Mouse (Mus musculus): ENCODE data around the gene Crb3. TPM values are rescaled to one million over a fixed set of nuclear protein-coding genes. Genes with fewer than 3 reads are reported as not detected.

Crb3 gene
- polyA plus RNA-seq (2017; shearing (Covaris generic)) = 1.7 TPM

DNA sequence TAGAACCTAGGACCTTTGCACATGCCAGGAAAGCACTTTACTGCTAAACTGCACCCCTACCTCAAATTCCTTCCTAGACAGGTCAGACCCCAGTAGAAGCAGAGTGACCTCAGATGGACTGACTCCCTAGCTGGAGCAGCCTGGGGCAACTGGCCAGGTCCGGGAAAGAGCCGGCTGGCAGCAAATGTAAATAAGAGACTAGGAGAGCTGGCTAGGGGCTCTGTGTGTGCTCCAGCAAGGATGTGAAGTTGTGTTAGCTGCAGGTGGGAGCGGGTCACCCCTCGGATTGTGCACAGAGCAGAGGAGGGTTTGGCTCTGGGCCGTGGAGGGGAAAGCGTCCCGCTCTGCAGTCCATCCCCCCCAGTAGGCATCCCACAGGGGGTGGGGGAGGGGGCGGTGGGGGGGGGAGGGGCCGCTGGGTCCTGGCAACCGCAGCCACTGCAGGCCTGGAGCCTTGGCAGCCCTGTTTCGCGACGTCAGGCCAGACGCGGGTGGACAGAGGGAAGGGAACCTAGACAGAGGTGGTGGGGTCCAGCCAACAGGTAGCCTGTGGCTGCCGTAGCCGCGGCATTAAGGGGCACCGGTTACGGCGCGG, at the start of gene Crb3:
Crb3 (plus strand) TSS at position 215 of the 595 bp plus-strand sequence.

GRCm38 (mm10) chr17:57011236-57012141, 47.4 kb upstream of the Crb3 start, which contains the start of the genes Gtf2f1 and Gm17949:
TSS of gene Gtf2f1 (minus strand) at chr17:57011288.
TSS of gene Gm17949 (plus strand) at chr17:57011469.

DNA sequence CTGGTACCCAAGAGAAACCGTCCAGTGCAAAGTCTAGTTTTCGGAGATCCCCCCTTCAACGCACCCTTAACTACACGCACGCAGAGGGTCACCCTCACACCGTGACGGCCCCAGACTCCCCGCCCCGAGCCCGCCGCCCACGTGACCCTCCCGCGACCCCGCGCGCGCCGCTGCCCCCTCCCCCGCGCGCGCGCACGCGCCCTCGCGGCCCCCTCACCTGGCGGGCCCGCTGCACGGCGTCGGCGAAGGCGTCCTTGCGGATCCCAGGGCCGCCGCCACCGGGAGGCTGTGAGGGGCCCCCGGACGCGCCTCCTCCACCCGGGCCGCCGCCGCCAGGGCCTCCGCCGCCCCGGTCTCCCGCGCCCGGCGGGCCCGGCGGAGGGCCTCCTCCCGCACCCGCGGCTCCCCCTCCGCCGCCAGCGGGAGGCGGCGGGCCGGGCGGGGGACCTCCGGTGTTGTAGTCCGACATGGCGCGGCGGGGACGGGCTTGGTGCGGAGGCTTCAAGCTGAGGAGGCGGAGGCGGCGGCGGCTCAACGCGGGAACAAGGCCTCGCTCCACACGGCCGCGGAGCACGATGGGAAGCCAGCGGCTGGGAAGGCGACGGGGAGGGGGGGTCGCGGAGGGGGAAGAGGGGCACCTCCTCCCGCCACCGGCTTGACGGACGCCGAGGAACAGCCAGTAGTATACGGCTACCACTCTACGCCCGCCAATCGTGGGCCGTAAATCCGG, 27.8 kb upstream of the Crb3 start, which contains the start of gene Khsrp:
Khsrp (minus strand) TSS at position 592 of the 730 bp plus-strand sequence.

DNA sequence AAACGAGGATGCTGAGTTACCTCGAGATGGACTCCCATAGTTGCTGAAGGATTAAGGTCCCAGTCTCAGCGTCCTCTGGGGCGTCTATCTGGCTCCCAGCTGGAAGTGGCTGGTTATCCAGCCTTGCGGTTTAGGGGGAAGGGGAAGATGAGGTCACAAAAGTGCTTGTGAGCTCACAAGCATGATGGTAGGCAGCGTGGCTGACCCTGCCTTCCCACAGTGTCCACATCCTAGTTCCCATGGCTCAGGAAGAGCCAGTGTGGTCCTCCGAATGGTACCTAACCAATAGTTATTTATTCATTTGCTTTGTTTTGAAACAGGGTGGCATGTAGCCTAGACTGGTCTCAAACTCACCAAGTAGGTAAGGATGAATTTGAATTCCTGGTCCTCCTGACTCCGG, 17.4 kb upstream of the Crb3 start, which contains the start of gene Slc25a41:
Slc25a41 (minus strand) TSS at position 101 of the 400 bp plus-strand sequence.

DNA sequence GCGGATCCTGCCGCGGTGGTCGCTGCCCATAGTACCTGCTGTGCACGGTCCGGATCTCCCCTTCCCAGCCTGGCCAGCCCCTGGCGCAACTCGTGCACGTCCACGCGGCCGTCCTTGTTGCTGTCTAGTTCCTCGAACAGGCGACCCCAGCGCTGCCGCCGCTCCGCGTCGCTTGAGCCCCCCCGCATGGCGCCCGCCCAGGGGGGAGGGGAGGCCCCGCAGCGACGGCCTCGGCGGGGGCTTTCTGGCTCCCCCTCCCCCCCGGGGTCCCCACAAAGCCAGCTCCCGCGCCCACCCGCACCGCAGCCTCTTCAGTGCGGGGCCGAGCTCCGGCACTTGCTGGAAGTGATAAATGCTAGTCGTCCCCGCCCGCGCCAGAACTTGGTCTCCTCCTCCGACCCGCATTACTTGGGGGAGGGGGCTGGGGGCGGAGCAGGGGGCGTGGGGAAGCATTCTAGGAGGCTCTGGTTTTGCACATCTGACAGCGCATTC, 627 bp downstream of the Crb3 start, which contains the start of gene Slc25a23:
Slc25a23 (minus strand) TSS at position 378 of the 492 bp plus-strand sequence.

GRCm38 (mm10) chr17:57078336-57078735, 19.4 kb downstream of the Crb3 start, which contains the start of gene Dennd1c:
TSS of gene Dennd1c (minus strand) at chr17:57078514.

DNA sequence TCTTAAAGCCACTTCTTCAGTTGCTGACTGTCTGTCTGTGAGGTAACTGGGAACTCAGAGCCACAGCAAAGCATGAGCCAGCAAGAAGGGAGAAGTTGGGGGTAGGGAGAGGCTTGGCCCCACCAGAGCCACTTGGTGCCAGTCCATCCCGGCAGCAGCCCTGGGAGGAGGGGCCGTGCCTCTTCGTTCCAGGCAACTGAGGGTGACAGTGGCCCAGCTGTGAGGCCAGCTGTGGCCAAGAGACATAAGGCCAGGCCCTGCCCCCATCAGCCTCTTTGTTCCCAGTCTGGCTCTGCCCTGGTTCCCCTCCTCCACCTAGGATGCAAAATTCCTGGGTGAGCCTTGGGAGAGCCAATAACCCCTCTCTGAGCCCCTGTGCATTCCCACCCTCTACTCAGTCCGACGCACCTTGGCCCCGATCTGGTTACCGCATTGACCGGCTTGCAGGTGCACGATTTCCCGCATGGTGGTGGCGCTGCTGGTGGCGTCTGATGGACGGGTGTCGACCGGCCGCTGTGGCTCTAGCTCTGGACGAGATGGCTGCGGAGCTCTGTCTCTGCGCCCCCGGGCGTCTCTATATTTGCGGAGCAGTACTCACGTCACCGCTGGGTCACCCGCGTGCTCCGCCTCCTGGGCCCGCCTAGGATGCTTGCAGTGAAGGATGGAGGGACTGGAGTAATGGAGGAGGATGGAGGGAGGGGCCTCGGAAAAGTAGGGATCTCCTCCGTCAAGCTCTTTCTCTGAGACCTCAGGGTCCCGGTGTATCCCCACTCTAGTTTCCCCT, 28.3 kb downstream of the Crb3 start, which contains the start of gene Tubb4a:
Tubb4a (minus strand) TSS at position 734 of the 784 bp plus-strand sequence.

DNA sequence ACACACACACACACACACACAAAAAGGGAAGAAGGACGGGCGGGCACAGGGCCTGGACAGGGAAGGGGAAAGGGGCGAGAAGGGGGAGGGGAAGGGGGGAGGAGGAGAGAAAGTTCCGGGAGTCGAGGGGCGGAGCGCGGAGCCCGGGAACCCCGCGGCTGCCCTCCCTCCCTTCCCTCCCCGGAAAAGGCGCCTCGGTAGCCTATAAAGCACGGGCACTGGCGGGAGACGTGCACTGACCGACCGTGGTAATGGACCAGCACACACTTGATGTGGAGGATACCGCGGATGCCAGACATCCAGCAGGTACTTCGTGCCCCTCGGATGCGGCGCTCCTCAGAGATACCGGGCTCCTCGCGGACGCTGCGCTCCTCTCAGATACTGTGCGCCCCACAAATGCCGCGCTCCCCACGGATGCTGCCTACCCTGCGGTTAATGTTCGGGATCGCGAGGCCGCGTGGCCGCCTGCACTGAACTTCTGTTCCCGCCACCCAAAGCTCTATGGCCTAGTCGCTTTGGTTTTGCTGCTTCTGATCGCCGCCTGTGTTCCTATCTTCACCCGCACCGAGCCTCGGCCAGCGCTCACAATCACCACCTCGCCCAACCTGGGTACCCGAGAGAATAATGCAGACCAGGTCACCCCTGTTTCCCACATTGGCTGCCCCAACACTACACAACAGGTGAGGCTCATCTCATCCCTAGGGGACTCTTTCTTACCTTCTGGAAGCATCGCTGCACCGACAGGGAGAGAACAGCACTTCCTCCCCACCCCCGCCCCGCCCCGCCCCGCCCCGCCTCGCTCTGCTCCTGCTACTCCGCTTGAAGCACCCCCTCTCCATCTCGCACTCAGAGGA, 46.5 kb downstream of the Crb3 start, which contains the start of gene Tnfsf9:
Tnfsf9 (plus strand) TSS at position 145 of the 854 bp plus-strand sequence.

Other genes with a start within 250 kb of the Crb3 start
- 1.8 TPM for gene Rfx2, start 228.1 kb upstream of the Crb3 start, polyA plus RNA-seq (2017; shearing (Covaris generic))
- not detected for gene Acsbg2, start 184.7 kb upstream of the Crb3 start, polyA plus RNA-seq (2017; shearing (Covaris generic))
- gene 1700061G19Rik, start 183.6 kb upstream of the Crb3 start, polyA plus RNA-seq (2017; shearing (Covaris generic)) = not detected
- 26.1 TPM for gene Mllt1, start 123.7 kb upstream of the Crb3 start, polyA plus RNA-seq (2017; shearing (Covaris generic))
- gene Acer1, start 77.0 kb upstream of the Crb3 start, polyA plus RNA-seq (2017; shearing (Covaris generic)) = not detected
- 48.3 TPM for gene Clpp, start 68.8 kb upstream of the Crb3 start, polyA plus RNA-seq (2017; shearing (Covaris generic))
- 17.1 TPM for gene Alkbh7, start 61.8 kb upstream of the Crb3 start, polyA plus RNA-seq (2017; shearing (Covaris generic))
- not detected for gene Pspn, start 59.1 kb upstream of the Crb3 start, polyA plus RNA-seq (2017; shearing (Covaris generic))
- gene Gtf2f1, start 47.8 kb upstream of the Crb3 start, polyA plus RNA-seq (2017; shearing (Covaris generic)) = 71.2 TPM
- 1.1 TPM for gene Gm17949, start 47.6 kb upstream of the Crb3 start, polyA plus RNA-seq (2017; shearing (Covaris generic))
- 60.8 TPM for gene Khsrp, start 27.6 kb upstream of the Crb3 start, polyA plus RNA-seq (2017; shearing (Covaris generic))
- gene Slc25a41, start 17.5 kb upstream of the Crb3 start, polyA plus RNA-seq (2017; shearing (Covaris generic)) = not detected
- 13.0 TPM for gene Slc25a23, start 758 bp downstream of the Crb3 start, polyA plus RNA-seq (2017; shearing (Covaris generic))
- 126 TPM for gene Dennd1c, start 19.4 kb downstream of the Crb3 start, polyA plus RNA-seq (2017; shearing (Covaris generic))
- 1.1 TPM for gene Tubb4a, start 28.7 kb downstream of the Crb3 start, polyA plus RNA-seq (2017; shearing (Covaris generic))
- 3.9 TPM for gene Tnfsf9, start 46.2 kb downstream of the Crb3 start, polyA plus RNA-seq (2017; shearing (Covaris generic))
- gene Cd70, start 90.7 kb downstream of the Crb3 start, polyA plus RNA-seq (2017; shearing (Covaris generic)) = not detected
- not detected for gene Tnfsf14, start 135.1 kb downstream of the Crb3 start, polyA plus RNA-seq (2017; shearing (Covaris generic))
- not detected for gene C3, start 169.0 kb downstream of the Crb3 start, polyA plus RNA-seq (2017; shearing (Covaris generic))
- gene Gpr108, start 189.3 kb downstream of the Crb3 start, polyA plus RNA-seq (2017; shearing (Covaris generic)) = 56.3 TPM
- 5.1 TPM for gene Trip10, start 190.3 kb downstream of the Crb3 start, polyA plus RNA-seq (2017; shearing (Covaris generic))
- gene Vav1, start 220.0 kb downstream of the Crb3 start, polyA plus RNA-seq (2017; shearing (Covaris generic)) = 198 TPM

Data from naive thymus-derived CD4-positive, alpha-beta T cell, adult 5 months (primary cell).